Mouse (Mus musculus) gastrocnemius, adult 8-10 months (tissue): Measurements from ENCODE around the gene Hadha. TPM values are rescaled to one million over a fixed set of nuclear protein-coding genes. Genes with fewer than 3 reads are reported as not detected.

Experiments
- microRNA-seq: library from miRNA; unstranded; fragments of <30 nt; microRNA quantifications from one replicate; pipeline ENCODE4 v1.2.0, GENCODE M21; 2022
- total RNA-seq, 4 experiments: library from RNA; stranded (reverse); gene quantifications; 2 replicates each; pipeline ENCODE4 v1.2.4; 2022

The Hadha gene
- total RNA-seq, 4 experiments from 2014 or later = 282 to 349 (median 303) TPM

Small RNA genes lying within 50 kb of the gene (microRNA-seq; reads per million reads assigned to microRNA genes)
- gene Mir1960 = 4.2 reads per million

Other genes with a start within 250 kb of the Hadha start
- not detected for gene Il6, start 142.0 kb downstream of the Hadha start, total RNA-seq
- 1 to 10 TPM in 1 of 4 experiments, under 1 TPM in 3; 0.51 to 1.0 (median 0.71) TPM for gene Tyms, start 81.5 kb downstream of the Hadha start, total RNA-seq
- not detected for gene Garem2, start 50.0 kb downstream of the Hadha start, total RNA-seq
- gene 3110082J24Rik, start 49.1 kb downstream of the Hadha start, total RNA-seq = not detected
- 100 to 1,000 TPM; 363 to 499 (median 389) TPM for gene Hadhb, start 86 bp upstream of the Hadha start, total RNA-seq
- not detected for gene Adgrf3, start 50.6 kb upstream of the Hadha start, total RNA-seq
- 10 to 100 TPM in 1 of 4 experiments, 1 to 10 TPM in 3; 7.4 to 10.8 (median 8.6) TPM for gene Selenoi, start 77.4 kb upstream of the Hadha start, total RNA-seq
- gene Drc1, start 126.2 kb upstream of the Hadha start, total RNA-seq = not detected